Mouse (Mus musculus) E14TG2a.4 (cell line): ENCODE measurements around the gene Vmn1r63.
"Not testable (repeated sequence)": the region's sequence is repeated elsewhere in the genome, so short reads cannot be mapped to it uniquely, and the experiment has no call there.

Experiments
- H3K27me3 ChIP-seq: 2 replicates; pipeline ENCODE4 v1.6.1; 2014; ENCODE audit warnings: low read length, control low read depth; ENCODE audit not compliant: insufficient read depth
- H3K36me3 ChIP-seq: 2 replicates; pipeline ENCODE4 v1.6.1; 2014; ENCODE audit warnings: low read length, control low read depth; ENCODE audit not compliant: insufficient read depth
- H3K4me1 ChIP-seq: replicated peaks from 2 replicates; pipeline ENCODE4 v1.6.1; 2014; ENCODE audit warnings: low read depth, low read length, control low read depth
- H3K4me3 ChIP-seq: replicated peaks from 2 replicates; pipeline ENCODE4 v1.5.1; 2014; ENCODE audit warnings: mild to moderate bottlenecking, low read length
- H3K9me3 ChIP-seq: 2 replicates; pipeline ENCODE4 v1.6.1; 2014; ENCODE audit warnings: low read length, control low read depth

Gene Vmn1r63

GRCm38 (mm10) chr7:5805345-5805744 is at the start of gene Vmn1r63:
TSS of gene Vmn1r63 (minus strand) at chr7:5805445.
- not testable (repeated sequence) for H3K4me3 ChIP-seq, H3K36me3 ChIP-seq, H3K27me3 ChIP-seq, H3K4me1 ChIP-seq, H3K9me3 ChIP-seq
